Mouse (Mus musculus) MEL (cell line): ENCODE data around the gene Ncf4.

Source experiments
- CTCF ChIP-seq, 3 experiments: IDR thresholded peaks in 2 of 3; conservative IDR thresholded peaks in 1 of 3; 2 replicates each; pipeline ENCODE4 v1.5.1; 2011 to 2012; ENCODE audit warnings: low read length in 3 of 3, low read depth in 2 of 3, mild to moderate bottlenecking in 2 of 3, improper control_type of control experiment in 1 of 3, inconsistent platforms in 1 of 3, mixed read lengths in 1 of 3, moderate library complexity in 1 of 3; ENCODE audit not compliant: control insufficient read depth in 1 of 3, insufficient read depth in 1 of 3, poor library complexity in 1 of 3, severe bottlenecking in 1 of 3
- MEF2A ChIP-seq: IDR thresholded peaks from 2 replicates; pipeline ENCODE4 v1.6.1; 2014; ENCODE audit warnings: low read depth, mild to moderate bottlenecking, inconsistent platforms, low read length, improper control_type of control experiment; ENCODE audit not compliant: poor library complexity, insufficient replicate concordance, severe bottlenecking; ENCODE audit errors: extremely low read depth
- TCF12 ChIP-seq: IDR thresholded peaks from 2 replicates; pipeline ENCODE4 v1.6.1; 2014; ENCODE audit warnings: low read depth, mild to moderate bottlenecking, inconsistent platforms, low read length, improper control_type of control experiment, moderate library complexity

DNA sequence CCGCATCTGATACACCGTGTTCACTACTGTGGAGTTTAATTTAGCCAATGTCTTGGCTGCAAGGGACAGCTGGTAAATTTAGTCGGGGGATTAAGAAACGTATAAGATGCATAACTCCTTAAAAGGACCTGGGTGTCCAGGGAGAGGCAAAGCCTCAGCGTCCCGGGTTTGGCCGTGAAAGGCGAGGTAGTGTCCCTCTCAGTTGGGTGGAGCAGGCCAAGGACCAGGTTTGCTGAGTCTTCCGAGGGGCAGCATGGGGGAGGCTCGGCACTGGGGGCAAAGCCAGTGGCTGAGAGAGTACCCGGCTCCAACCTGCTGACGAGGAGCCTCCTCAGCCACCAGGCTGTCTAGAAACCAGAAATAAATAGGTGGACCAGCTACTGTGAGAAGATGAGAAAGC is 16.8 kb upstream of the Ncf4 start:
- no peak for TF ChIP-seq CTCF (IDR thresholded peaks at IDR 0.05 in 2 of 3, conservative IDR thresholded peaks at IDR 0.05 in 1 of 3; ENCODE audit: control insufficient read depth in 1 of 3, insufficient read depth in 1 of 3, low read depth in 2 of 3, low read length in 3 of 3, poor library complexity in 1 of 3, severe bottlenecking in 1 of 3)
- TF ChIP-seq MEF2A = no peak
- TF ChIP-seq TCF12 = no peak
